Mouse (Mus musculus) neutrophil, adult 5-6 weeks (primary cell): ENCODE measurements at regions not wholly inside any gene's neighbourhood (a gene's known extent, or its start where the extent isn't known, plus 50 kb on each side); places are given as distances from the start of the nearest gene placed in this dataset.
"Not testable (repeated sequence)": the region's sequence is repeated elsewhere in the genome, so short reads cannot be mapped to it uniquely, and the experiment has no call there.

Experiments used
- ATAC-seq: fragments of 151-379, 151-347 bp; 2 replicates; pipeline ENCODE4 v1.8.0; 2017; ENCODE audit warnings: mild to moderate bottlenecking, moderate TSS enrichment; ENCODE audit not compliant: insufficient number of reproducible peaks, poor library complexity, low FRiP score, severe bottlenecking; ENCODE audit errors: extremely low read depth

- ATAC-seq: peak; percentile 85
These were observed 69.9 kb upstream of the Zfp825 start for GRCm38 (mm10) chr13:74563483-74564330.

DNA sequence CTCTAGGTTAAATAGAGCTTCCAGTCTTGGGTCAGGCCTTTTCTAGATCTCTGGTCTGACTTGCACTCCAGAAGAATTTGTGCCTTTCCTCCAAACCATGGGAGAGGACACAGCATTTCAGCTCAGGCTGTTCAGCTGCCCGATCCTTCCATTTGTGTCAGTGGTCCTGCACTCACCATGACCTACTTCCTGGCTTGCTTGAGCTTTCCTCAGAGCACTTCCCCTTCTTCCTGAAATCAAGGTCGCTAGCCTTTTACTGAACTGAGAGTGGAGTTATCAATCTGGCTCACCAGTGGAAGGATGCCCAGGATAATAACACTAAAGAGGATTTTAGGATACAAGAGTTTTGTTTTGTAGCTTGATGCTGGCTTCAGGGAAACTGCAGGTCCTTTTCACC is 70.5 kb upstream of the Zfp825 start:
- peak; percentile 14; the same call in 1 of the 2 replicates for ATAC-seq

GRCm38 (mm10) chr13:74569967-74570366 is 69.4 kb upstream of the Erap1 start:
- not testable (repeated sequence) for ATAC-seq
